Mouse (Mus musculus): Measurements from ENCODE around the gene Cpne2. TPM values are rescaled to one million over a fixed set of nuclear protein-coding genes. Genes with fewer than 3 reads are reported as not detected.

Cpne2 gene
- total and polyA plus RNA-seq, 3 experiments = 12.7 to 118 (median 29.3) TPM

- in situ Hi-C loops (cut with MboI; ENCODE audit: low pct_ligation_motif_present, low pct_unique_long_range_greater_than_20kb, low sequenced_read_pairs) (no loop called here), dilution Hi-C loops (cut with MboI; ENCODE audit: extremely low pct_ligation_motif_present, extremely low pct_unique_long_range_greater_than_20kb, low sequenced_read_pairs) (no loop called here)
- Histone ChIP-seq H3K27me3 (replicated peaks) (no peaks in the 10 kb centered on the region), H3K9ac (ENCODE audit: insufficient read depth, low read depth) (no peak overlapping the region), H3K79me2 (replicated peaks; ENCODE audit: control insufficient read depth, extremely low read depth, insufficient read depth, poor library complexity, severe bottlenecking) (no peaks in the 10 kb centered on the region), H3K4me2 (ENCODE audit: insufficient read depth, low read depth, poor library complexity, severe bottlenecking) (no peak overlapping the region), H3K4me3 (replicated peaks in 1 of 3; ENCODE audit: low read depth in 2 of 3, low read length in 2 of 3, poor library complexity in 1 of 3) (no peak overlapping the region), H3K4me1 (ENCODE audit: control insufficient read depth in 1 of 2, insufficient read depth in 2 of 2) (peaks cover 28 to 67% of the 10 kb centered on the region in 2 experiments), H3K9me3 (replicated peaks; ENCODE audit: low read length) (no peaks in the 10 kb centered on the region), H3K36me3 (replicated peaks in 1 of 2; ENCODE audit: control insufficient read depth in 1 of 2, insufficient read depth in 1 of 2, low read length in 1 of 2) (peaks cover 20 to 23% of the 10 kb centered on the region in 2 experiments), H3K27ac (ENCODE audit: insufficient read depth, low read depth) (no peak overlapping the region; the same call in 1 of the 2 replicates)
- TF ChIP-seq RCOR1 (conservative IDR thresholded peaks at IDR 0.05; ENCODE audit: low read depth, low read length) (0 out of 2 replicates have a peak, but pooled peaks have one; percentile 54), USF1 (IDR thresholded peaks at IDR 0.05; ENCODE audit: low read depth, low read length) (no peak), ZC3H11A (IDR thresholded peaks at IDR 0.05; ENCODE audit: low read depth, low read length) (no peak), CHD2 (IDR thresholded peaks at IDR 0.05; ENCODE audit: low read length) (peak; percentile 90), JUN (IDR thresholded peaks at IDR 0.05; ENCODE audit: insufficient read depth, low read depth, low read length) (no peak), GABPA (IDR thresholded peaks at IDR 0.05; ENCODE audit: insufficient replicate concordance, low read depth, low read length) (no peak), NRF1 (IDR thresholded peaks at IDR 0.05; ENCODE audit: low read depth, low read length) (no peak), EP300 (IDR thresholded peaks at IDR 0.05; ENCODE audit: low read length) (peak; percentile 79), ELF1 (IDR thresholded peaks at IDR 0.05; ENCODE audit: low read depth, low read length) (no peak), BHLHE40 (IDR thresholded peaks at IDR 0.05; ENCODE audit: low read depth, low read length) (peak; percentile 74), SIN3A (IDR thresholded peaks at IDR 0.05; ENCODE audit: low read length) (no peak), NELFE (IDR thresholded peaks at IDR 0.05; ENCODE audit: low read depth, low read length) (no peak), PAX5 (IDR thresholded peaks at IDR 0.05; ENCODE audit: low read length) (no peak), TBP (conservative IDR thresholded peaks at IDR 0.05; ENCODE audit: low read depth, low read length) (no peak), POLR2AphosphoS2 (IDR thresholded peaks at IDR 0.05; ENCODE audit: low read depth, low read length) (no peak), ETS1 (conservative IDR thresholded peaks at IDR 0.05; ENCODE audit: low read depth, low read length) (peak; percentile 18; the same call in 1 of the 2 replicates), MAX (IDR thresholded peaks at IDR 0.05; ENCODE audit: low read length) (no peak), TCF12 (IDR thresholded peaks at IDR 0.05; ENCODE audit: low read depth, low read length) (0 out of 2 replicates have a peak, but pooled peaks have one; percentile 2), USF2 (conservative IDR thresholded peaks at IDR 0.05; ENCODE audit: low read depth, low read length) (no peak), JUND (conservative IDR thresholded peaks at IDR 0.05; ENCODE audit: low read depth, low read length) (no peak), ZKSCAN1 (IDR thresholded peaks at IDR 0.05; ENCODE audit: borderline replicate concordance, low read depth, low read length) (no peak), UBTF (IDR thresholded peaks at IDR 0.05; ENCODE audit: low read depth, low read length) (no peak), CTCF (conservative IDR thresholded peaks at IDR 0.05 in 1 of 2, IDR thresholded peaks at IDR 0.05 in 1 of 2; ENCODE audit: low read depth in 2 of 2, low read length in 2 of 2) (no peak), RAD21 (IDR thresholded peaks at IDR 0.05; ENCODE audit: low read depth, low read length) (no peak; the same call in 1 of the 2 replicates), IRF4 (IDR thresholded peaks at IDR 0.05; ENCODE audit: low read depth, low read length) (peak; percentile 95)
- peak; percentile 90 for DNase-seq (ENCODE audit: extremely low read depth)
Measured at GRCm38 (mm10) chr8:94551471-94552422, 19.0 kb downstream of the Cpne2 start.
